Mouse (Mus musculus) myocyte (in vitro differentiated cells): ENCODE measurements around the gene Galnt15.
"Not testable (repeated sequence)": the region's sequence is repeated elsewhere in the genome, so short reads cannot be mapped to it uniquely, and the experiment has no call there.

Experiments used
- CEBPB ChIP-seq: IDR thresholded peaks from 2 replicates; pipeline ENCODE4 v1.6.1; 2011; ENCODE audit warnings: mild to moderate bottlenecking, moderate library complexity; ENCODE audit not compliant: poor library complexity, insufficient read depth, severe bottlenecking
- E2F4 ChIP-seq: IDR thresholded peaks from one replicate; pipeline ENCODE4 v1.6.1; 2011; ENCODE audit warnings: mild to moderate bottlenecking, control low read depth, moderate library complexity; ENCODE audit not compliant: insufficient read depth
- MAX ChIP-seq: IDR thresholded peaks from one replicate; pipeline ENCODE4 v1.6.1; 2011; ENCODE audit warnings: low read depth, mild to moderate bottlenecking, control low read depth
- MYOD1 ChIP-seq, 3 experiments: IDR thresholded peaks; one replicate each; pipeline ENCODE4 v1.6.1; 2011; ENCODE audit warnings: control low read depth in 2 of 3, low read depth in 2 of 3, mild to moderate bottlenecking in 2 of 3, moderate library complexity in 1 of 3; ENCODE audit not compliant: insufficient read length in 2 of 3, control insufficient read depth in 1 of 3
- POLR2A ChIP-seq: IDR thresholded peaks from one replicate; pipeline ENCODE4 v1.6.1; 2011; ENCODE audit warnings: low read depth, mild to moderate bottlenecking, control low read depth, moderate library complexity; ENCODE audit not compliant: insufficient read length
- POLR2AphosphoS2 ChIP-seq: IDR thresholded peaks from one replicate; pipeline ENCODE4 v1.6.1; 2011; ENCODE audit warnings: low read depth, control low read depth; ENCODE audit not compliant: insufficient read length
- TCF12 ChIP-seq: IDR thresholded peaks from one replicate; pipeline ENCODE4 v1.6.1; 2011; ENCODE audit warnings: mild to moderate bottlenecking, control low read depth; ENCODE audit not compliant: poor library complexity, insufficient read depth, severe bottlenecking
- USF1 ChIP-seq: IDR thresholded peaks from one replicate; pipeline ENCODE4 v1.6.1; 2011; ENCODE audit warnings: low read depth, mild to moderate bottlenecking, control low read depth, moderate library complexity

GRCm38 (mm10) chr14:32087584-32088248, 58.9 kb downstream of the Galnt15 start:
- TF ChIP-seq POLR2A; CEBPB; POLR2AphosphoS2; TCF12; USF1; MYOD1 (IDR thresholded peaks at IDR 0.05; ENCODE audit: control insufficient read depth in 1 of 3, insufficient read length in 2 of 3, low read depth in 2 of 3); MAX; E2F4: not testable (repeated sequence)
